Mouse (Mus musculus) thymus, postnatal 14 days (tissue): ENCODE measurements around the gene Myo10.
A peak's percentile ranks its signal among the peaks of the same experiment; 100 is the strongest.

Source experiments
- DNase-seq: peaks from one replicate; pipeline ENCODE4 v3.0.0; 2021

The Myo10 gene

DNA sequence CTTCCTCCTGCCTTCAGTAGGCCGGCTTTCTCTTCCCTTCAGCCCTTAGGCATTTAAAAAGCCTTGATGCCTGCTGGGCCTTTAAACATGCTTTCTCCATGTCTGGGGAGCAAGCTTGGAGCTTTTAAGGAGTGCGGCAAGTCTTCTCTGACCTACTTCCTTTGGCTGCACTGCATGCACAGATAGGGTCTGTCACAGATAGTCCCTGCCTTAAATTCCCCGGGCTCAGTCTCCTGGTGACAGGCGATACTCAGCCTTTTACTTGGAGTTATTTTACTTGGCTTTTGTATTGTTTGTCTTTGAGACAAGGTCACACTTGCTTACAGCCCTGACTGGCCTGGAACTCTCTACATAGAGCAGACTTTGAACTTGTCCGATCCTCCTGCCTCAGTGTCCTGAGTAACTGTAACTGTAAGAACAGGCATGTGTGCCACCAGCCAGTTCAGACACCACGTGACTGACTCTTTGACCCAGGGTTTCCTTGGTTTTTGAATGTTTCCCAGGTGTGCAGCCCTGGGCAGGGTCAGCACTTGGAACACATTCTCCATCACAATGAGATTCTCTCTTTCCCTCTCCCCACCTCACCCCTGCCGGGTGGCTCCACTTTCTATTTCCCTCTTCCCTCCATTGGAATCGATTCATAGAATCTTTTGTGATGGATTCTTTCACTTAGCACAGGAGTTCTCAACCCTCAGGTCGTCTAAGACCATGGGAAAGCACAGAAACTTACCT, 147.4 kb downstream of the Myo10 start:
- DNase-seq: no peak

DNA sequence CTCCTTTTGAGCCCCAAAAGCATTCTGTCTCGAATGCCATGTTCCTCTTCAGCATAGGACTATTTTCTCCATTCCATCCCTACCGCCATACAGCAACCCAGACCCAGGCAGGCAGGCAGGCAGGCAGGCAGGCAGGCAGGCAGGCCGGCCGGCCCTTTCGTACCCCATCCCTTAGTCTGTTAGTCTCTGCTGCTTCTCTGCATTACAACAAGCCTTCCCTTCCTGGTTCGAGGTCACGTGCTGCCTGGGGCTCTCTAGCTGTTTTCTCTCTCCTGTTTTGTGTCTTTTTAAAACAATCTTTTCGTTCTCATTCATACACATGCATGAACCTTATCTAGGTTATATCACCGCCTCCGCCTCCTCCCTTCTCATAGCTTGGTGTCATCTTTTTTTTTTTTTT, 149.5 kb downstream of the Myo10 start:
- no peak for DNase-seq

DNA sequence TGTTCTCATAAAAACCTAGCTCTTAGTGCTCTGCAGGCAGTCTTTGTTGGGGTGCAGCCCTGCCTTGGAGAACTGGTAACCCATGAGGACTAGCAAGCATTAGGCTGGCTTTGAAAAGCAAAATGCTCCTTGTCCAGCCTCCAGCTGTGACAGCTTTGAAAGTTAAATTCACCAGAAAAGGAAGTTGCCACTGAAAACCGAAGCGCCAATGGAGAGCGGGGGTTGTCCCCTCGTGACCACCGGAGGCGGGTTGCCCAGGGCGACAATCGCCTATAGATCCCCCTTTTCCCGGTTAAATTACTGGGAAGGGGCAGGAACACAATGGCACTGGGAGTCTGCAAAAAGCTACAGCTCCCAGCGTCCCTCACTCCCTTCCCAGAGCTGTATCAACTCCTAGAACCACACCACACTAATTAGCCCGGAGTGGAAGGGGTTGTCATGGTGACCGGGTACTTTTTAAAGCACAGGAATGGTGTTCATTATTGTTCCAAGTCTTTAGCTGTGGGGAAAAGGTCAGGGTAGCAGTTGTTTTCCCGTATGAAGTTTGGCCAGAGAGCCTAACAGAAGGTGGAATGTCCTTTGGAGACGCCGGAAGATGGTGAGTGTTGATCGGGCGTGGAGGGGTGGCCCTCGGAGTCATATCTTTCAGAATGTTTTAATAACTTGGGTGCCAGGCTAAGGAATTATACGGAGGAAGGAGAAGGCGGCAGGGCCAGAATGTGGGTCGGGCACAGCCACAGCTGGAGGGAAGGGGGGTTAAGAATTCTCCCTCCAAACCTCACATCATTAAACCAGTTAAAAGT, 151.6 kb downstream of the Myo10 start:
- peak; percentile 30 for DNase-seq

DNA sequence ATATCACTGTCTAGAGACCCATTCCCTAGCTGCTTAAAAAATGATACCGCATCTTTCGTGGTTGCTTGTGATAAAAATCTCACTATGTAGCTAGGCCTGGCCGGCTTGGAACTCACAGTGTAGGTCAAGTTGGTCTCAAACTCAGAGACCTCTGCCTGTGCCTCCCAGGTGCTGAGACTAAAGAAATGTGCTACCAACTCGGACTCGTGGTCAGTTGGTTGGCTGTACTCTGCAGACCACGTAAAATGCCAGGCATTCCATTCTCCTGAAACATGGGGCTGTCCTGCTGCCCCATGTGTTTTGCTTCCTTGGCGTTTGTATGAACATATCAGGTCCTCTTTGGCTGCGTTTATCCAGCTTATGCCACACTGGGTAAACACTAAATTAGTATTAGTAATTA, 156.6 kb downstream of the Myo10 start:
- DNase-seq: no peak

DNA sequence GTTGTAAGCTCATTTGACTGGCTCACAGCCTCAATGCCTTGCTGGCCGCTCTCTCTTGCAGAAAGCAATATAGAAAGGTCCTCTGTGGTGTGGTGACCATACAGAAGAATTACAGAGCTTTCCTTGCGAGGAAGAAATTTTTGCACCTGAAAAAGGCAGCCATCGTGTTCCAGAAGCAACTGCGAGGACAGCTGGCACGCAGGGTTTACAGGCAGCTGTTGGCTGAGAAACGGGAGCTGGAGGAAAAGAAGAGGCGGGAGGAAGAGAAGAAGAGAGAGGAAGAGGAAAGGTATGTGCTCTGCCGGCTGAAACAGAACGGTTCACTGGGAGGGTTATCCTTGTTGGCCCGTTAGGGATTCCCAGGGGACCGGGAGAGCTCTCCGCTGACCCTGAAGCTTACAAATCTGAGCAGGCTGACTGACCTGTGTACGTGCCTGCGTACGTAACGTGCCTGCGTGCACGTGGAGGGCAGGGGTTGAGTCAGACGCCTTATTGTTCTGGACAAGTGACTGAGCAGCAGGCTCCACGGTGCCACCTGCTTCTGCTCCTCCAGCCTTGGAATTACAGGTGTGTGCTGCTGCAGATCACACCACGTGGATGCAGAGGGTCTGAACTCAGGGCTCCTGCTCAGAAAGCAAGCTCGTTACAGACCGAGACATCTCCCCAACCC, 157.3 kb downstream of the Myo10 start:
- no peak for DNase-seq

DNA sequence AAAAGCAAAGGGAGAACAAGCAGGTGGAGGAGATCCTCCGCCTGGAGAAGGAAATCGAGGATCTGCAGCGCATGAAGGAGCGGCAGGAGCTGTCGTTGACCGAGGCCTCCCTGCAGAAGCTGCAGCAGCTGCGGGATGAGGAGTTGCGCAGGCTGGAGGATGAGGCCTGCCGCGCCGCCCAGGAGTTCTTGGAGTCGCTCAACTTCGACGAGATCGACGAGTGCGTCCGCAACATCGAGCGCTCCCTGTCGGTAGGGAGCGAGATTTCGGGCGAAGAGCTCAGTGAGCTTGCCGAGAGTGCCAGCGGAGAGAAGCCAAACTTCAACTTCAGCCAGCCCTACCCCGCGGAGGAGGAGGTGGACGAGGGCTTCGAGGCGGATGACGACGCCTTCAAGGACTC, 158.7 kb downstream of the Myo10 start:
- no peak for DNase-seq

DNA sequence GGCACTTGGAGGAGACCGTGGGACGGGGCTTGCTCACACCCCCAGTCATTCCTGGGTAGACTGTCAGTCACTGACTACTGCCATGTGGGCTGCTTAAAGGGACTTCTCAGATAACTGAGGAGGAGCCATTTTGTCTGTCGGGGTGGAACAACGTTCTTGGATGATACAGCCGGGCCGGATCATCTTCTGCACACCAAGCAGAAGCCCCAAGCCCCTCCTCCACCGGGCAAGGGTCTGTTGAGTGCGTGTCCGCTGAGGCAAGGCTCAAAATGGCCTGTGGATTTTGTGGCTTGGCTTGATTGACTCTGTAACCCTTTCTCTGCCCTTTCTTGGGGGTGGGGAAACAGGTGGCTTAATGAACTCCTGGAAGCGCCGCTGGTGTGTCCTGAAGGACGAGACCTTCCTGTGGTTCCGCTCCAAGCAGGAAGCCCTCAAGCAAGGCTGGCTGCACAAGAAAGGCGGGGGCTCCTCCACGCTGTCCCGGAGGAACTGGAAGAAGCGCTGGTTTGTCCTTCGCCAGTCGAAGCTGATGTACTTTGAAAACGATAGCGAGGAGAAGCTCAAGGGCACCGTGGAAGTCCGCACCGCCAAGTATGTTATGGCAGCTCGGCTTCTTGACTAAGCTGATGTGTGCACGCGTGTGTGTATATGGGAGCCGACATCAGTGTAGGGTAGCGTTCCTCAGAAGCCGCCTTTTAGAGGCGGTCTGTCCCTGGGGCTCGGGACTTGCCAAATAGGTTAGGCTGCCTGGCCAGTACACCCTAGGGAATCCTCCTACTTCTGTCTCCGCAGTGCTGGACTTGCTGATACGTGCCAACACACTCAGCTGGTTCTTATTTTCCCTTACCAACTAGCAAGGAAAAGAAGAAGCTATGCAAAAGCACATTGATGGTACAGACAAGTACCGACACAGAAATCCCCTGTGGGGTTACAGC, 163.4 kb downstream of the Myo10 start:
- DNase-seq: no peak

DNA sequence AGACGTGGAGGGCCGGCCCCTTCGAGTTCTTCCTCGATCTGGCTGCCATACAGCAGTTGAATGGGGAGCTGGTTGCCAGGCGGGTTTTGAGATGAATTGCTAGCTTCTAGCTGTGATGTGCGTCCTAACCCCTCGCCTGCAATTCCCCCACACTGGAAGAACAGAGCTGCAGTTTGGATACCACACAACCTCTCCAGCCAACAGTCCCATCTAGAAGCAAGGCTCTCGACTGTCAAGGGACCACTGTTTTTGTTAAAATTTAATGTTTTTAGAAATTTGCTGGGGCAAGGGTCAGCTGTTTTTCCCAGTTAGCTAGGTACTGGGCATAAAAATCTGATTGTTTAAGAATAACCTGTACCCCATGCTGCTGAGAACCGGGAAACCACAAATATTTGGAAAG, 165.1 kb downstream of the Myo10 start:
- DNase-seq: no peak

DNA sequence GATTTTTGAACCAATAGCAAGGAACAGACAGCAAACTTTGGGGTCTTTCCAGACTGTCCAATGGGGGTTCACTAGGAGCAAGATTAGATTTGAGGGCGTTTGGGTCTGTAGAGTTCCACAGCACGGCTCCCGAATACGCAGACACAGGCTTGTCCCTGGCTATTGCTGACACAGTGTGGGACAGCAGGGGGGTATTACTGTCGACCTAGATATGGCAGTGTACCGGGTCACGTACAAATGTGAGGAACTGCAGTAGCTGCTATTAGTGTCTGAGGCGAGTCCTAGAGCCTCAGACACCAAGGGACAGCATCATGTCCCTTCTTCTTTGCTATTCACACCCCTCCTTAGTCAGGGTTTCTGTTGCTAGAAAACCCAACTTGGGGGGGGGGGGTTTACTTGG, 165.6 kb downstream of the Myo10 start:
- no peak for DNase-seq

DNA sequence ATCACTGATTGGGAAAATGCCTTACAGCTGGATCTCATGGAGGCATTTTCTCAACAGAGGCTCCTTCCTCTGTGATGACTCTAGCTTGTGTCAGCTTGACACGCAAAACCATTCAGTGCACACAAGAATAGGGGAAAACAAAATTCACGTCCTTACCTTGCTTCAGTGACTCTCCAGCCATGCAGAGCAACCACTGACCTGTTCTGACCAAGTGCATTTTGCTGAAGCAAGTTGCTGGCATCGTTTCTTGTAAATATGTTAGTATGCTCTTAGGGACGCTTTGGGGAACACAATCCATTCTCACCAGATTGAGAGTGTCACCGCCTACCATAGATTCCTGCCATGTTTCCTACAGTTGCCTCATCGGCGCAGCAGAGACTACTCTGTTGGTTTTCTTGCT, 166.2 kb downstream of the Myo10 start:
- no peak for DNase-seq

DNA sequence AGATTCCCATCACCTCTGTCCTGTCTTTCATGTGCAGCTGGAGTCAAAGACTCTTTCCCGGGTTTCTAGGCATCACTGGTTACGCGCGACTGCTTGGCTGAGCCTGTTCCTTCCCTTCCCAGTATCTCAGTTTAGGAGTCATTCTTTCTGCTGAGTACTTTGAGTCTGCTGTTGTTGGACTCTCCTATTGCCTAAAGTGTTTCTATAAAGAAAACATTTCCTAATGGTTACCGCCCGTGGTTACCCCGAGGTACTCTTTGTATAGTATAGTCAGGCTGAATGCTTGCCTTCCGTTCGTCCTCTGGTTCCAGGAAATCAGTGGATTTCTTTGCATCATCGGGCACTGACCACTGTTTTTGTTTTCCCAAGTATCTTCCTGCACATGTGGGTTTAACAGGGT, 166.9 kb downstream of the Myo10 start:
- DNase-seq: no peak

DNA sequence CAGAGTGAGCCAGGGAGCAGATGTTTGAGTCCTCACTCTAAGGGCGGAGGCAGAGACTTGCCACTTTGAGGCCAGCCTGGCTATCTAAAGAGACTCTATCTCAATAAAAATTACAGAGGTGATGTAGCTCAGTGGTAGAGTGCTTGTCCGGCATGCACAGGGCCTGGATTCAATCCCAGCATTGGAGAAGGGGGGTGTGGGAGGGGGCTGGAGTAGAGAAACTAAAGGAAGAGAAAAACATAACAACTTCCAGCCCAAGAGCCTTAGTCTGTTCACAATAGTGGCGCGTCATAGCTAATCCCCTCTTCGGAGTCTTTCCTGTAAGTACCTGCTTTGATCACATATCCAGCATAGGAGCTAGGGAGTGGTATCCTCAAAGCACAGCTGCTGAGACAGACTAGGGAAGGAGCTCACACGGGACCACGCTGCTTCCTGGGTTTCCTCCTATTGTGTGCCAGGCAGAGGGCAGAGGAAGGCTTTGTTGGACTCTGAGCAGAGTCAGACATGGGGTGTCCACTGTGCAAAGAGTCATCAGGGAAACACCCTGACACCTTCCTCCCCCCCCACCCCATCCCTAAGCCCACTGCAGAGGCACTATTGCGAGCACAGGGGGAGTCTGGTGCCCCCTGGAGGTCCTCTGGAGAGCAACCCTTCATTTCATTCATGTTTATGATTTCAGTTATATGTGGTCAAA, 169.5 kb downstream of the Myo10 start:
- DNase-seq: peak; percentile 19

DNA sequence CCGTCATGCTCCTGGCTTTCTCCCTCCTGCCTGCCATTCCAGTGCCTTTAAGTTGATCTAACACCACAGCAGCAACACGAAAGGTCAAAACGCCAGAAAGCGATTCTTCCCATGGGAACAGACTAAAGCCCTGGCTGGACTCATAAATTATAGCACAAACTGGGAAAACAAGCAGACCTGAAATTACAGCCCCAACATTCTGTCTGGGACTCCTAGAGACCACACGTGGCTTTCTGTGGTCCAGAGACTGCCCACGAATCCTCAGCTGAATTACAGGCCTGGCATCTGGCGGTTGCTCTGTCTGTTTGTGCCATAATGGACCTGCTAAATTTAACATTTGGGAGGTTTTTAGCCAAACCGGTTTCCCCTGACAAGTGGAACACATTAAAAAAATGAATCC, 171.8 kb downstream of the Myo10 start:
- no peak for DNase-seq

DNA sequence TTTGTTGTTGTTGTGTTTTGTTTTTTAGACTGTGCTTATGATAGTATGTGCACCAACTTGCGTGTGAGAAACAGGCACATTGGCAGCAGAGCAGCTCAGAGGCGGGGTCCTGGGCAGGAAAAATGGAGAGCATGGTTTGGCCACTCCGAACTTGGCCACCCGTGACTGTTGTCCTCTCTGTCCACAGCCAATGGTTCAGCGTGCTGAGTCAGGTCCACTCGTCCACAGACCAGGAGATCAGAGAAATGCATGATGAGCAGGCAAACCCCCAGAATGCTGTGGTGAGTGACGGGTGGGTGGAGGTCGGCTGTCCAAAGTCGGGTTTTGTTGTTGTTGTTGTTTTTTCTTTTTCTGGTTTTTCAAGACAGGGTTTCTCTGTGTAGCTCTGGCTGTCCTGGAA, 173.2 kb downstream of the Myo10 start:
- no peak for DNase-seq

DNA sequence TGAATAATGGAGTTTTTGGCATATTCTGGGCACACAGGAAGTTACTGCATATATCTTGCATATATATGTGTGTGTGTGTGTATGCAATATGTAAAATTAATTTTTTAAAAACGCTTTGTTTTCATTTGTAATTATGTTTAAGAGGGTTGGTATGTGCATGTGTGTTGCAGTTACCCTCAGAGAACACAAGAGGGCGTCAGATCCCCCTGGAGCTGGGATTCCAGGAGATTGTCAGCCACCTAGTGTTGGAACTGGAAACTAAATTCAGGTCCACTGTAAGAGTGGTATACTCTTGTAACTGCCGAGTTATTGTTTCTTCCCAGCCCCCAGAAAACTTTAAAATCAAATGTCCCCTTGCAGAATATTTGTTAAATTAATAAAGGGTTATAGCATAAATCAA, 174.0 kb downstream of the Myo10 start:
- DNase-seq: peak; percentile 54

DNA sequence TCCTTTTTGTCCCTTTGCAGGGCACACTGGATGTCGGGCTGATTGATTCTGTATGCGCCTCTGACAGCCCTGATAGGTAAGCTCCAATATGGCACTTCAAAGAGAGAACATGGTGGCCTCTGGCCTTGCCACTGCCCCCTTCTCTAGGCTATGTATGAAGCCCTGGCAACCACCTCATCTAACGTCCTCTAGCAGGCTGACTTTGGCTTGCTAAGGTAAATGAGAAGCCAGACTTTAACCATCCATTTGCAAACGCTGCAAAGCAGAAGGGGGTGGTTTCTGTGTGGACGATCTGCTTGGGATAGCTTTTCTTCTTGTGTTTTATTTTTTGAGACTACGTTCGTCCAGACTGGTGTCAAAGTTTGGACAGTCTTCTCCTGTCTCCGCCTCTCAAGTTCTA, 174.9 kb downstream of the Myo10 start:
- DNase-seq: no peak

DNA sequence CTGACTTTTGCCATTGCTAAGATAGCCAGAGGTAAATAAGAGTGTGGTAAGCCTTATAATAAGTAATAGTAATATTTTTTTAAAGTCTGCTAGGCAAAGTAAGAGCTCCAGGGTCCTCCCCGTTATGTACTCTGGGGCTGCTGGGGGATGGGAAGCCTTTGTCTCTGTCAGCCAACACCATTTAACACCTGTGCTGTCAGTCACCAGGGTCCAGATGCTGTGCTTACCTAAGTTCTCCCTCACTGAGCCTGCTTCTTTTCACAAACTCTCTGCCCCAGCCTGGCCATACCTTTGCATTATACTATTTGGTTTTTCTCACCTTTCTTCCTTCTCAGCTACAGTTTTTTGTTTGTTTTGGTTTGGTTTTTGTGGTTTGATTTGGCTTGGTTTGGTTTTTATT, 175.6 kb downstream of the Myo10 start:
- no peak for DNase-seq

DNA sequence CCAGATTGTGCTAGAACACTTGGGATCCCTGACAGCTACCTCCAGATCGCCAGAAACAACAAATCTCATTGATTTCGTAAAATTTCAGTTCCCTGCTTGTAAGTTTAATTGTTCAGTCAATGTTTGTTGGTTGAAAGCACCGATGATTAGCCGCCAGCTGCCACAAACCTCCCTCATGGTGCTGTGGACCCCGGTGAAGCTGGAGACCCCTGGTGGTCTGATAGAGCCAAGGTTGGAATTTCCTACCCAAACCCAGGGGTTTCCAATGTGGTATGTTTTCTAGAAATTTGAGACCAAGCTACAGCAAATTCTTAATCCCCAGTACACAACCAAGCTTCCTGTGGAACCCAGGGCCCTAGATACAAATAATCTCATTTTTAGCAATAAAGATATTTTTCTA, 179.4 kb downstream of the Myo10 start:
- DNase-seq: no peak

DNA sequence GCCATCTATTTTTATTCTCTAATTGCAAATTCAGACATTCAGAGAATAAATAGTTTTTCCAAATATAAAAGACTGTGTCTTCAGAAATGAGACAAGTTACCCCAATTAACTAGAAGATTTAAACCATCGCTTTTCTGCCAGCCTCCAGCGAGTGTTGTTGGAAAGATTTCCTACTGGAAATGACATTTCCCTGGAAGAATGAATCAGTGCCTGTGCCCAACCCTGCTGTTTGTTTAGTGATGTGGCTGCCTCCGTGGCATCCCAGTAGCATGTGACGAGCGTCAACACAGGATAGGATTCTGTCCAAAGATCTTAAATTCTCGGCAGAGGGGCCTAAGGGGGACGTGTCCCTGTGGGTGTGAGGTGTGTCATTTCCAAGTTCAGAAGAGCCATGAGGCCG, 179.9 kb downstream of the Myo10 start:
- no peak for DNase-seq

DNA sequence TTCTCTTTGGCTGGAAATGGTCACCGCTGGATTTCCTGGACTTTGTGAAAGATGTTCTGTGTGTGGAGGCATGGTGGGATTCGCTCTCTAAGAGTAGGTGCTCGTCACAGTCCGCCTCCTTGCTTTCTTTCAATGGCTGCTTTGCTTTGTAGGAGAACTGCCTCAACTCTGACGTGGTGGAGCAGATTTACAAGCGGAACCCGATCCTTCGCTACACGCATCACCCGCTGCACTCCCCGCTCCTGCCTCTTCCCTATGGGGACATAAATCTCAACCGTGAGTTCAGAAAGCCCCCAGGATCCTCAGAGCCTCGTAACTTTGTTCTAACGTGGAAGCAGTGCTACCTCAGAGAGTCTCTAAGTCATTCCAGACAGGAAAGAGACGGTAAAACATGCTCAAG, 180.8 kb downstream of the Myo10 start:
- DNase-seq: no peak

DNA sequence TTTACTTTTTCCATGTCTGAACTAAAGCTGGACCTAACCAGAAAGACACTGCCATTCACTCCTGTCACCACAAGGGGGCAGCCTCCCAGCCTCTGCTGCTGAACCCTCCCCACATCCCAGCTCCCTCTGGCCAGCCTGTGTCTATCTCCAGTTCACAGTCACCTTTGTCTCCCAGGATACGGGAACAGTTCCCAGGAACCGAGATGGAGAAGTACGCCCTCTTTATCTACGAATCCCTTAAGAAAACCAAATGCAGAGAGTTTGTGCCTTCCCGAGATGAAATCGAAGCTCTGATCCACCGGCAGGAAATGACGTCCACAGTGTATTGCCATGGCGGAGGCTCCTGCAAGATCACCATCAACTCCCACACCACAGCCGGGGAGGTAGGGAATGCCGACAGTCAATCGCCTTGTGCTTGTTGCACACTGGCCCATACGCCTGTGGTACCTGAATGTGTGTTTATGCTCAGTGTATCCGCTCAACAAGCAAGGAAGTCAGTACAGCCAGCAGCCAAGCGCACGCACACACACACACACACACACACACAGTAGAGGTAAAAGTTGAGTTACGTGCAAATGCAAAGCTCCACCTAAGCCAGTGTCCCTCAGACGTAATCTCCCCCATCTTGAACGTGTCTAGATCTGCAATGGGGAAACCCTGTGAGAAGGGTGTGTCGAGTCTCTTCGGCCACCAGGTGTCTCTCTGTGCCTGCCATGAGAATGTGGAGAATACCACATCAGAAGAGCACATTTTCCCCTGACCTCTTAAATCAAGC, 183.2 kb downstream of the Myo10 start:
- peak; percentile 74 for DNase-seq

DNA sequence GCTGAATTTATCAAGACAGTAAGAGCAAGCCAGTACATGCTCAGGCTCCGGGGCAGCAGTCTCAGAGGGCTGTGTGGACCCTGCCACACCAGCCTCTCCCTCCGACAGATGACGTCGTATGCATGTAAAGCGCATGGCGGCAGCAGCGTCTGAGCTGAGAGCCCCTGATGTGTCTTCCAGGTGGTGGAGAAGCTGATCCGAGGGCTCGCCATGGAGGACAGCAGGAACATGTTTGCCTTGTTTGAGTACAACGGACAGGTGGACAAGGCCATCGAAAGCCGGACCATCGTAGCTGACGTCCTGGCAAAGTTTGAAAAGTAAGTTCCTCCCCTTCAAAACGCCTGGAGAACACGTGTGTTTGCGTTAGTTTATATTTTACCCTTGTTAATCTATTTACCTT, 184.0 kb downstream of the Myo10 start:
- DNase-seq: no peak
